Mouse (Mus musculus) common myeloid progenitor, adult 5-6 weeks (primary cell): ENCODE data around the gene Slc12a3. TPM values are rescaled to one million over a fixed set of nuclear protein-coding genes. Genes with fewer than 3 reads are reported as not detected.

ENCODE experiments used
- ATAC-seq: replicated peaks from 2 replicates; pipeline ENCODE4 v1.8.0; 2016; ENCODE audit warnings: low read depth, mild to moderate bottlenecking, moderate TSS enrichment, inconsistent platforms; ENCODE audit not compliant: poor library complexity, severe bottlenecking
- total RNA-seq: library from RNA; stranded (forward); fragments of 200-1000, 187-1606 nt; gene quantifications from 2 replicates; pipeline ENCODE4 v1.2.3, GENCODE M21; 2017

The Slc12a3 gene
- total RNA-seq, 1 experiment from 2014 or later: not detected

DNA sequence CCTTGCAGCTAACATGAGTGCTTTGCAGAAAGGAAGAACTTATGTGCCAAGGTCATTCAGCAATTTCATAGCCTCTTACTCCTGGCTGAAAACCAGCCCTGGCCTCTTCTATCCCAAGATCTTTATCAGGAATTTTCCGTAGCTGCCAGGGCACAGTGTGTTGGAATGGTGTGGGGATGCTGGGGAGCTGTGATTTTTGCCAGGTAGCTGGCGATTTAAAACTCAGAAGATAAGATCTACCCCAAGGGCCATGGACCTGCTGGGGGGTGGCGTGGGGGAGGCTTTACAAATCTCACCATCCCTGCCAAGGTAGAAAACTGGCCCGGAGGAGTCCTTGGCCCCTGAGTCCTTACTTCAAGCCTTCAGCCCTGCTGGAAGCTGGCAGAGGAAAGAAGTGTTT is 3.0 kb upstream of the Slc12a3 start:
- no peak for ATAC-seq

DNA sequence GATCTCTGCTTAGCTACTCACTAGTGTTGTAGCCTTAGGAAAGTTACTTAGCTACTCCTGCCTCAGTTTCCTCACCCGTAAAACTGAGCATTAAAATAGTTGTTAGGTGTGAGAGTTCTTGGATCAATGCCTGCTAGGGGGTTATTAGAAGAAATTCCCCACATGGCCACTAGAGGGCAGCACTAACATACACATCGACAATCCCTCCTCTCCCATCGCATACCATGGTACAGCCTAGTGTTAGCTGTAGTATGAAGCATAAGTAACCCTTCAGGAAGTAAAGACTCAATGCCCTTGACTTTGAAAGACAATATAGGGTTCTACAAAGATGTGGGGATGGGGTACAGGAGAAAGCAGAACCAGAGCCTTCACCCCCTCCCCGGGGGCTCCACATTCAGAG is 1.7 kb downstream of the Slc12a3 start:
- peak; percentile 91 for ATAC-seq

DNA sequence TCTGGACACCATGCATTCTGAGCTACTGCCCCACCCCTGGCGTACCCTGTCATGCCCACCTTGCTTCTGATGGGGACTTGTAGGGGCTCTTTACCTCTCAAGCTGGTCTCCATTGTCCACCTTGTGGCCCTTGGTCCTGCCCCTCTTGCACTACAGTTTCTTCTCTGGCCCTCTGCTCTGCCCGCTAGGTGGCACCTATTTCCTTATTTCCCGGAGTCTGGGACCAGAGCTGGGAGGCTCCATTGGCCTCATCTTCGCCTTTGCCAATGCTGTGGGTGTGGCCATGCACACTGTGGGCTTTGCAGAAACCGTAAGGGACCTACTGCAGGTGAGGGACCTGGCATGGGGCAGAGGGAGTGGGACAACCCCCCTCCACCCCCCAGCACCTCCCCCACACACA is 4.3 kb downstream of the Slc12a3 start:
- ATAC-seq: 0 out of 2 replicates have a peak, but pooled peaks have one; percentile 36

DNA sequence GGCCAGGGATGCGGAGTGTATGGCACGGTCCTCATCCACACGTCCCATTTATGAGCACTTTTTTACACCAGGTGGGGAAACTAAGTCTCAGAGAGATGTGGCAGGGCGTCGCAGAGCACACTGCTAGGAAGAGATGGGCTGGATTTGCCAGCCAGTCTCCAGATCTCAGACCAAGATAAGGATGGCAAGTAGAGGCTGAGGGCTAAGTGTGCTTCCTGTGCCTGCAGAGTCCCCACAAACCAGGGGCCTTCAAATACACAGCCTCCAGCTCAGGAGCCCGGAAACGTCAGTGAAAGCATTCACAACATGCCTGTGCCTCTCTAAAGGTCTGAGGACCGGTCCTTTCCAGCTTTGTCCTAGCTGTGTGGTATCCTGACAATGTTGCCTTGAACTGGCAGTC is 8.6 kb downstream of the Slc12a3 start:
- no peak for ATAC-seq

DNA sequence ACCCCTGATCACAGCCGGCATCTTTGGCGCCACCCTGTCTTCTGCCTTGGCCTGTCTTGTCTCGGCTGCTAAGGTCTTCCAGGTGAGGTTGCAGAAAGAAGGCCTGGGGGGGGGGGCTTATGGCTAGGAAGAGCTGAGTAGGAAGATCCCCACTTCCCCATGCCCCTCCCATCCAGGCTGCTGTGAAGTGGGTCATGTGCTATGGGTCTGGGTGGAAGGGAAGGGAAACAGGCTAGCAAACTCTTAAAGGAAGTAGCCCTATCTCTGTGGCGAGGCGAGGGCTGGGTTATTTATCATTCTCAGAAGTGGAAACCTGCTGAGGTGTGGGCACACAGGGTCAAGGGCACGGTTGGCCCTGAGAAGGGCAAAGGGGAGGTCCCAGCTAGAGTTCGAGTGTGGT is 11.8 kb downstream of the Slc12a3 start:
- ATAC-seq: peak; percentile 53

DNA sequence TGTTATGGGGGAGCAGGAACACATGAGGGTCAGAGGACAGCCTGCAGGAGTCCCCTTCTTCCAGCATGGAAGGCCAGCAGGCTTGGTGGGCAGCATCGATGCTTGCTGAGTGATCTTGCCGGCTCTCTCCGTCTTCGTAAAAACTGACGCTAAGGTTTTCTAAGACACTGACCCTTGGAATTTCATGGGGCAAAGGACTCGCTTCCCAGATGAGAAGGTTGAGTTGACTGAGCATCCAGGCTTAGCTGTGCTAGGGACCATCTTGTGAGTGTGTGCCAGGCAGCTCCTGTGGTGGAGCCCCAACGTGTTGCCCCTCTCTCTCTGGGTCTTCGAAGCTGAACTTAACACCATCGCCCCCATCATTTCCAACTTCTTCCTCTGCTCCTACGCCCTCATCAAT is 13.7 kb downstream of the Slc12a3 start:
- no peak for ATAC-seq

DNA sequence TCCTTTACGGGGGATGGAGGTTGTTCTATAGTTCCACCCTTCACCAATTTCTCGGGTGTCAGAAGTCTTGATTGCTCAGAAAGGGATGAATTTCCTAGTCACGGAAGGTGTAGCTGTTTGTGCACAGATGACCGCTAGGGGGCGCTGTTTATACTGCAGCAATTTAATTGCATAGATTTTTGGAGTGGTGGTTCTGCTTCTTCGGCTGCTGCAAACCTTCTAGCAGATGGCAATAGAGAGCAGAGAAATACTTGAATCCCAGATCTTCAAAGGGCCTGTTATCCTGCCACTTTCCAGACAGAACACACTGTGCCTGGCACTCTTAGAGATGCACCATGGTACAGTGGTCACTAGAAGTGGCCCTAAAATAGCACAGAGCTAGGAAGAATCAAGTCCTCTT is 14.3 kb downstream of the Slc12a3 start:
- ATAC-seq: peak; percentile 23; the same call in 1 of the 2 replicates

DNA sequence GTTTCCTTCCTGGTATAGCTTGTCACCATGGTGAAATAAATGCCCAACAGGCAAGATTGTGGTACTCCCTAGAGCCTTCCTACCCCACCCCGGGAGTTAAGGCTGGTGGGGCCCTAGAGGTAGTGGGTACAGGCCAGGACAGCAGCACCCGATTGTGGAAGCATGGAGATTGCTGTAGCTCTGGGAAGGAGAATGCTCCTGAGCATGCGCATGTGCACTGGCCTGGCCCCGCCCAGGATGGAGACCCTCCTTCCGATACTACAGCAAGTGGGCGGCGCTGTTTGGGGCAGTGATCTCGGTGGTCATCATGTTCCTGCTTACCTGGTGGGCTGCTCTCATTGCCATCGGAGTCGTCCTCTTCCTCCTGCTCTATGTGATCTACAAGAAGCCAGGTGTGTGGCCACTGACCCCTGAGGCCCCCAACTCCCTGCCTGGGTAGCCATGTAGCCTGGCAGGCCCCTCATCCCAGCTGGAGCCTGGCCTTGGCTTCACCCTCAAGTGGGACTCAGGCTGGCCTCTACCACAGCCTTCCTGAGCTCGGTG is 14.8 kb downstream of the Slc12a3 start:
- ATAC-seq: no peak

DNA sequence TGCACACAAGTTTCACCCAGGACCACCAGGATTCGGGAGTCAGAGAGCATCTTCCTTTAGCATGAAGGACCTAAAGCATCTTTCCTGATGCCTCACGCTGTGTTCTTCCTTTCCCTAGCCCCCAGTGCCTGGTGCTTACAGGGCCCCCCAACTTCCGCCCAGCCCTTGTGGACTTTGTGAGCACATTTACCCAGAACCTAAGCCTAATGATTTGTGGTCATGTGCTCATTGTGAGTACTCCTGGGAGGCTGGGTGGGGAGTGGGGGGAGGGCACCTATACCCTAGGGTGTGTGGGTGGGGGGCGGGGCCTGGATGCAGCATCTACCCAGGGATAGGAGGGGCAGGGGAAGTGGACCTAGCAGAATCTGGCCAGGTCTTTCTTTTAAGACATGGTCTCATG is 16.7 kb downstream of the Slc12a3 start:
- no peak for ATAC-seq

DNA sequence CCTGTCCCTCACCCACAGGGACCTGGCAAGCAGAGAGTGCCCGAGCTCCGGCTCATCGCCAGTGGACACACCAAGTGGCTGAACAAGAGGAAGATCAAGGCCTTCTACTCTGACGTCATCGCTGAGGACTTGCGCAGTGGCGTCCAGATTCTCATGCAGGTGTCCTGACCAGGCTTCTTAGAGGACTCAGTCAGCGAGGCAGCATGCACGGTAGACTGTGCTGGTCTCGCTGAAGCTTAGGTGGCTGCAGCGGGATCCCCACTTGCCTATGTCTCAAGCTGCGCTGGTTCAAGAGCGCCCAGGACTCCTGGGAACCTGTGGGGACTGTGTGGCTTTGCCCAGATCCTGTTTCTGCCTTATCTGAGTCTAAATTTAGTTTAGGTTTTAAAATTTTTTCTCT is 17.3 kb downstream of the Slc12a3 start:
- ATAC-seq: peak; percentile 43; the same call in 1 of the 2 replicates

DNA sequence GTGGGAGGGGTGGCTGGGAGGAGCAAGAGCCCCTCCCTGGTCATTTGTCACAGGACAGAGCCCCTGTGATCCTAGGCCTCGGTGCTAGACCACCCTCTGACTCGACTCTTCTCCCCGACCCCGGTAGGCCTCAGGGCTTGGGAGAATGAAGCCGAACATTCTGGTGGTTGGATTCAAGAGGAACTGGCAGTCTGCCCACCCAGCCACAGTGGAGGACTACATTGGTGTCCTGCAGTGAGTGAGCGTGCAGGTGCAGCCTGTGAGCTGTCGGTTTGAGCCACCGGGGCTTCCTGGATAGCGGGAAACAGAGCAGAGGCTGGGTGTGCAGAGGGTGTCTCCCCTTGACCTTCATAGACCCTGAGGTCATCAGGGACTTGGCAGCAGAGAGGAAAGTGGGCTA is 19.4 kb downstream of the Slc12a3 start:
- no peak; the same call in 1 of the 2 replicates for ATAC-seq

DNA sequence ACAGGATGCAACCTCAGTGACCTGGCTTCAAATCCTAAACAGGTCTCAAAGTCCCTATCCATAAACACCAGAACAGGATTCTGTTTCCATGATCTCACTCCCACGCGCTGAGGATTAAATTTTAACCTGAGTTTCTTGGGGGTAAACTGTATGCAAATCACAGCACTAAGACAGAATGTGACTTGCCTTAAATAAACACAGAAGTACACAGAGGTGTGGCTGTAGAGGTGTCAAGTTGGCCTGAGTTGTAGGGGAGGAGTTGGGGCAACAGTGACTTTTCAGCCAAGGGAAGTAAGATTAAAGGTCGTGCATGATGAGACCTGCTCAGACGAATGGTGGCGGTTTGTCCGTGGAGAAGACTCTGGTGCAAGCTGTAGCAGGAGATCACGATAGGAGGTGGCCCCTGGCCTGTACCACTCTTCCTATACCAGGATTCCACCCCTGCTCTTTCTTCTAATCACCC is 25.1 kb downstream of the Slc12a3 start:
- ATAC-seq: peak; percentile 48; the same call in 1 of the 2 replicates

DNA sequence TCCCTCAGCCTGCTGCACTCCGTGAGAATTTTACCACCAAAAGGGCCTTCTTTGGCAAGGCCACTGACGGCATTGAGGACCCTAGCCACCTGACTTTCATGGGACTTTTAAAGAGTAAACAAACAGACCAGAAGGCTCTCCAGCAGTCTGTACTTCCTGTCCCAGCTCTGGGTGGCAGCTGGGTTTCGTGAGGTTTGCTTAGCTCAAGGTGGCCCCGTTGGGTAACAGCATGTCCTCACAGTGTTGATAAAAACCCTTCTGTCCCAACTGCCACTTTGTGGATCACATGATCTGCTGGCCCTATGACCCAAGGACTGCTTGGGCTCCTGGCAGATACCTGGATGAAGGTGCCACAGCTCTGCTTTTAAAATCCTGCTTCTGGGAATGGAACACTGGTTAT is 25.6 kb downstream of the Slc12a3 start:
- ATAC-seq: peak; percentile 79

DNA sequence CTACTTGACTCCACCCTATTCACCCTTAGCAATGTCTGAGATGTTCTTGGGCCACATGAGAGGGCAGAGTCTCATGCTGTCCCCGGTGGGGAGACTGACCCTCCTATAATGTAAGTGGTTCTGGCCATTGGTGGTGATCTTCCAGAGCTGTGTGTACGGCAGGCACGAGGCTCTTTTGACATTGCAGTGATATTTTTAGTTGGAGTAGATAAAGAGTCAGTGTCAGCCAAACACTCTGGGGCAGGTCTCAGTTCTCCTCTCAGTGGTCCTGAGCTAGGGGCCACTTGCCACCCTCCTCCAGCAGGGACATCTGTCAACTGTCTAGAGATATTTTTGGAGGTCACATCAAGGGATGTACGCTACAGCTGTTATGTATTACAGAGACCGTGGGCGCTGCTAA is 28.2 kb downstream of the Slc12a3 start:
- ATAC-seq: no peak

DNA sequence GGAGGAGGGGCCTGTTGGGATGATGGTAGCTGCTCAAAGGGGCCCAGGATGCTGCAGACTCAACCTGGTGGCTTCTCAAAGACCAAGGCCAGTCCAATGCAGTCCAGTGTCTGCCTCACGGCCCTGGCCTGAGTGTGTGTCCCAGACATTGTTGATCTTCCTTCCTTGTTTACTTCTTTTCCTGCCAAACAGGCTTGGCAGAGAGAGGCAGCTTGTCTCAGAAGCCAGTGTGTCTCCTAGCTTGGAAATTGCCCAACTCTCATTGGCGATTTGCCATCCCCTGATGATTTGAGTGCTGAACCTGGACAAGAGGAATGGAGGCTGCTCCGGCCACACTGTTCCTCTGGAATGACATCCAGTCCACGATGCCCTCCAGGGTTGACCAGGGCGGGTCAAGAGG is 29.5 kb downstream of the Slc12a3 start:
- ATAC-seq: no peak

DNA sequence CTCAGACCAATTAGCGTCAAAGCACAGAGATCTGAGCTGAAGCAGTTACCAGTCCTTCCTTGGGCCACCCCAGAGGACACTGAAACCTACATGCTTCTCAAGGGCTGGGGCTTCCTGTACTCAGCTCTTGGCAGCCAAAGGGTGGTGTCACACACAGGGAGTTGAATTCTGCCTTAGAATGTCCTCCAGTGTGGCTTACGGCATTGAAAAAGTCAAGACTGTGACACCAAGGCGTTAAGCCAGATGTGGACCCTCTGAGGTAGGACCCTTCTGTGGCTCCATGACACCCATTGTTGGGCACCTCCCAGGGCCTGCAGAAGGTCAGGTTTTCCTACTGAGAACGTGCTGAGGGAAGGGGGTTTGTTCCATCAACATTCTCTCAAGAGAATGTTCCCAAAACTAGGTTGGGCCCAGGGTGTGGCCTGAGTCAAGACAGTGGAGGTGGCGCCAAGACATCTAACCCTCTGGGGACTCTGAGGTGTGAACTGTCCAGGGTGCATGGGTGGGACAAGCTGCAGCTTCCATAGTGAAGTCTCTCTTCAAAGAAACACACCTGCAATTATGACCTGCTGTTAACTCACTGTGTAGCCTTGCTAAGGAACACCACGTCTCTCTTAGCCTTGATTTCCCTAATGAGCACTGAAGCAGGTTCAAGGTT is 32.9 kb downstream of the Slc12a3 start:
- no peak for ATAC-seq

DNA sequence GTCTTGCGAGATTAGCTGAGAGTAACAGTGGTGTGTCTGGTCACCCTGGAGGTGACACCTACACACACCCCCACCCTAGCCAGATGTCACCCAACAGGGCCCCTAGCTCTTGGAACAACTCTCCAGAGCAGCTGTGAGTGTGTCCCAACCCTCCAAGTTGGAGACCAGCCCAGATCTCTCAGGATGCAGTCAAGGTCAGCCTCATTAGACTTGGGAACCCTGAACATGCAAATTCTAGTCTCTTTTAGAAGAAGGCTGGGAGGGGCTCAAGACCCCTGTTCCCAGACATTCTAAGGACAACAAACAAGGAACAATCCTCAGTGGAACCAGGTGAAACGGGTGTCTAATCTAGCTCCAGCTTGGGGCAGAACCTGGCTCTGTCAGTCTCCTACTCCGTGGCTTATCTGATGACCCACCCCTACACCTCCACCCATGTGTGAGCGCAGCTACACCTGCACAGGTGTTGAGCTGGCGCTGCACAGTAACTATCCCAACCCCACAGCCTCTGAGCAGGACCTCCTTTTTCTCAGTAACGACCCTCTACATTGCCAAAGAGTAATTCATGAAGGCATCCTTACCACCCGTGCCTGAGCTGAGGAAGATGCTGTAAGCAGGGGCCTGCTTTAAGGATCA is 33.7 kb downstream of the Slc12a3 start:
- ATAC-seq: no peak

DNA sequence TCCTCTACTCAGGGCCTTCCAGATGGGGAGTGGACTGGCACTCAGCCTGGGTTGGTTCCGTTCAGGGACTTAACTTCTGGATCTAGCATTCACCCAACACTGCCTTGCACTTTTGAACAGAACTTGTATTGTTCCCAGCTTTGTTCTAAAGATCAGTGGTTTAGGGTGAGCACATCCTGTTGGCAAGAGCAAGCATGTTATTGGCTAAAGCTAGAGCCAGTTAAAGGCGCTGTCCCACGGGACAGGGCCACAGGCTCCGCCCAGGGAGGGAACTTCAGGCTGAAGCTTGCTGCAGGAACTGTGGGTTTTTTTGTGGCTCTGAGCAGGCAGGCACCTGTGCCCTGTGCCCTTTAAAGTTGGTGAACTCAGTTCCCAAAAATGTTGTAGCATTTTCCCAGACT is 34.3 kb downstream of the Slc12a3 start:
- peak; percentile 80 for ATAC-seq

DNA sequence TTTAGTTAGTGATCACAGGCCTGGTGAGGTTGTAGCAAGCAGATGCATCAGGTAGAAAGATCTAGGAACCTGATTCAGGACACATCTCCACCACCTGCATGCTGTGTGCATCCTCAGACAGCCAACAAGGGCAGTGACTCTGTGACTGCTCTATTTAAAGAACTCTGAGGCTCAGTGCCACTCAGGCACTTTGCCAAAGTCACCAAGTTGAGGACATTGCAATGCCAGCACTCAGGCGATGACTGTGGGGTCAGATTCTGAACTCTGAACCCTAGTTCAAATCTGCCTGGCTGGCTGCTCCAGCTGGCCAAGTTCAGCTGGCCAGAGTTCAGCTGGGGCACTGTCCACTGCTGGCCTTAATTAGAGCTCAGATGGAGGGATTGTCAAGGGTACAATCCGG is 34.9 kb downstream of the Slc12a3 start:
- ATAC-seq: no peak

DNA sequence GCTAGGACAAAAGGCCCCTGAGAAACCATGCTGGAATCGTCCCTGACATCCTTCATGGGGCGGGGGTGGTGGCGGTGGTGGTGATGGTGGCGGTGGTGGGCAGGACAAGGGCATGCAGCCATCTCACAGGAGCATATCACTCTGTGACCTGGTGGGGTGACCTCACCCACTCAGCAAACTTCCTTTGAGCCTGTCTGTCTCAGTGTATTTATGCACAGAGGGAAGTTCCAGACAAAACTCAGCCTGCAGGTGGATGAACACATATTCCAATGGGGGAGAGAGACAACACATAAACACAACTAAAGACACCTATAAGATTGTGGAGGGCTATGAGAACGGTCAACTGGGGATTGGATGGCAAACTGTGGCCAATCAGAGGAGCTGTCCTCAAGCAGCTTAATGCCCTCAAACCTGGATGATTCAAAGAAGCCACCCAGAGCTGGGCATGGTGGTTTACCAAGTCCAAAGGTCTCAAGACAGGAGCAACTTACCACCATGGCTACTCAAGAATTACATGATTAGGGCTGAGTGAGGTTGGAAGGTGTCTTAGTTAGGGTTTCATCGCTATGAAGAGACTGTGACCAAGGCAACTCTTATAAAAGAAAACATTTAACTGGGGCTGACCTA is 35.8 kb downstream of the Slc12a3 start:
- ATAC-seq: no peak

DNA sequence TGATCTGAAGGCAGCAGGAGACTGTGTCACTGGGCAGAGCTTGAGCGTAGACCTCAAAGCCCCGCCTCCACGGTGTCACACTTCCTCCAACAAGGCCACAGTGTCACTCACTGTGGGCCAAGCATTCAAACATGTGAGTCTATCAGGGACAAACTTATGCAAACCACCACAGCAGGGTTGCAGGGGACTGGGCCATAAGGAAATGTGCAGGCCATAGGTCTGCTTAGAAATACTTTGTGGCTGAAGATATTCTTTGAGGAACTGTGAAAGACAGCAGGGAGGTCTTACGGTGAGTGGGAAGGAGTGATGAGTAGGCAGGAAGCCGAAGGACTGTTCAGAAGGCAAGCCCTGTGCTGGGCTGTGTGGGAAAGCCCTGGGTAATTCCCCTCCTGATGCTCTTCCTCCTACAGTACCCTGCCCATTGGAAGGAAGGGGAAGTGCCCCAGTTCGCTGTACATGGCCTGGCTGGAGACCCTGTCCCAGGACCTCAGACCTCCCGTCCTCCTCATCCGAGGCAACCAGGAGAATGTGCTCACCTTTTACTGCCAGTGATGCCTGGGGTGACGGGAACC is 36.5 kb downstream of the Slc12a3 start:
- ATAC-seq: peak; percentile 90
